Mouse (Mus musculus) intestine, embryonic 14.5 days (tissue): Measurements from ENCODE around the gene Iqsec1. TPM values are rescaled to one million over a fixed set of nuclear protein-coding genes. Genes with fewer than 3 reads are reported as not detected.
"Not testable (repeated sequence)": the region's sequence is repeated elsewhere in the genome, so short reads cannot be mapped to it uniquely, and the experiment has no call there.

ENCODE experiments used
- ATAC-seq: fragments of 200-750 bp; cut with Nextera tagmentation; replicated peaks from 2 replicates; pipeline ENCODE4 v1.8.0; 2017; ENCODE audit warnings: low read depth, moderate number of reproducible peaks, moderate TSS enrichment, moderate library complexity; ENCODE audit not compliant: low FRiP score, low TSS enrichment
- DNase-seq: peaks from one replicate; pipeline ENCODE4 v3.0.0-alpha.2; 2018; ENCODE audit warnings: low spot score
- H3K27ac ChIP-seq: fragments of 300-500 bp; sonication (generic); 2 replicates; pipeline ENCODE4 v1.5.1; 2014; ENCODE audit warnings: low read depth, mild to moderate bottlenecking, control low read depth
- H3K27me3 ChIP-seq: fragments of 300-500 bp; sonication (generic); replicated peaks from 2 replicates; pipeline ENCODE4 v1.6.1; 2014; ENCODE audit warnings: low read length, control low read depth; ENCODE audit not compliant: control insufficient read depth, insufficient read depth
- H3K36me3 ChIP-seq: fragments of 300-500 bp; sonication (generic); 2 replicates; pipeline ENCODE4 v1.6.1; 2014; ENCODE audit warnings: low read length, control low read depth; ENCODE audit not compliant: control insufficient read depth, insufficient read depth
- H3K4me1 ChIP-seq: fragments of 300-500 bp; sonication (generic); replicated peaks from 2 replicates; pipeline ENCODE4 v1.6.1; 2014; ENCODE audit warnings: low read length, control low read depth, mixed read lengths; ENCODE audit not compliant: control insufficient read depth, insufficient read depth
- H3K4me2 ChIP-seq: fragments of 300-500 bp; sonication (generic); 2 replicates; pipeline ENCODE4 v1.6.1; 2014; ENCODE audit warnings: low read length
- H3K4me3 ChIP-seq: fragments of 300-500 bp; sonication (generic); 2 replicates; pipeline ENCODE4 v1.5.1; 2014; ENCODE audit warnings: low read depth, low read length, control low read depth, mixed read lengths
- H3K9ac ChIP-seq: fragments of 300-500 bp; sonication (generic); 2 replicates; pipeline ENCODE4 v1.6.1; 2014; ENCODE audit warnings: mild to moderate bottlenecking, low read length
- H3K9me3 ChIP-seq: fragments of 300-500 bp; sonication (generic); 2 replicates; pipeline ENCODE4 v1.6.1; 2016; ENCODE audit warnings: low read length, control low read depth; ENCODE audit not compliant: control insufficient read depth
- WGBS: fragments of 180-500 bp; shearing (Covaris S2); extraction: QIAGEN DNeasy Blood & Tissue Kit; methylation state at CpG from one replicate; pipeline ENCODE4 v1.1.7; 2014; 5-methylcytosine and 5-hydroxymethylcytosine counted together
- polyA plus RNA-seq: library from polyadenylated mRNA; unstranded; fragments of >200 nt; fragmentation: Nextera tagmentation; extraction: Ambion mirVana; gene quantifications from 2 replicates; pipeline ENCODE4 v1.2.1, GENCODE M21; 2014

Iqsec1 gene
- polyA plus RNA-seq, 1 experiment from 2014 or later, result 13.0 TPM

- not testable (repeated sequence) for H3K9ac ChIP-seq, H3K27ac ChIP-seq, H3K4me3 ChIP-seq, H3K36me3 ChIP-seq, H3K4me2 ChIP-seq, H3K27me3 ChIP-seq, H3K4me1 ChIP-seq, DNase-seq, ATAC-seq, H3K9me3 ChIP-seq
- WGBS, result 69% methylated on average over 2 of the region's 2 CpGs
Observed at GRCm38 (mm10) chr6:90656344-90656850, 332.1 kb downstream of the Iqsec1 start.

GRCm38 (mm10) chr6:90653736-90654135 is 334.7 kb downstream of the Iqsec1 start:
- no peaks in the 10 kb centered on the region for H3K36me3 ChIP-seq
- no peak overlapping the region for H3K4me3 ChIP-seq
- ATAC-seq (no peak), DNase-seq (peak; percentile 65)
- no peak overlapping the region for H3K9ac ChIP-seq
- WGBS, result 43% methylated on average over 2 of the region's 2 CpGs
- no peak overlapping the region for H3K27ac ChIP-seq
- no peaks in the 10 kb centered on the region for H3K9me3 ChIP-seq
- no peaks in the 10 kb centered on the region for H3K4me1 ChIP-seq
- no peaks in the 10 kb centered on the region for H3K27me3 ChIP-seq
- H3K4me2 ChIP-seq, result no peak overlapping the region

- H3K4me2 ChIP-seq, result no peak overlapping the region
- no peaks in the 10 kb centered on the region for H3K27me3 ChIP-seq
- no peaks in the 10 kb centered on the region for H3K4me1 ChIP-seq
- no peak overlapping the region for H3K27ac ChIP-seq
- no peak for DNase-seq
- H3K4me3 ChIP-seq, result no peak overlapping the region
- H3K9me3 ChIP-seq, result no peaks in the 10 kb centered on the region
- no peaks in the 10 kb centered on the region for H3K36me3 ChIP-seq
- WGBS, result 29% methylated on average over 1 of the region's 1 CpGs
- H3K9ac ChIP-seq, result no peak overlapping the region
- ATAC-seq, result no peak
Observed at GRCm38 (mm10) chr6:90650634-90651033, 337.9 kb downstream of the Iqsec1 start.

- H3K9ac ChIP-seq, result no peak overlapping the region
- ATAC-seq, result no peak
Observed at GRCm38 (mm10) chr6:90649279-90649678, 339.2 kb downstream of the Iqsec1 start.

GRCm38 (mm10) chr6:90648391-90648790 is 340.1 kb downstream of the Iqsec1 start:
- Histone ChIP-seq H3K4me1 (no peaks in the 10 kb centered on the region), H3K9me3 (no peaks in the 10 kb centered on the region), H3K9ac (no peak overlapping the region), H3K36me3 (no peaks in the 10 kb centered on the region), H3K27ac (no peak overlapping the region), H3K4me3 (no peak overlapping the region), H3K4me2 (no peak overlapping the region), H3K27me3 (no peaks in the 10 kb centered on the region)
- 95% methylated on average over 6 of the region's 6 CpGs for WGBS
- DNase-seq, result no peak
- ATAC-seq, result no peak

More at GRCm38 (mm10) chr6:90649279-90649678, 339.2 kb downstream of the Iqsec1 start:
- H3K27me3 ChIP-seq, result no peaks in the 10 kb centered on the region
- H3K36me3 ChIP-seq, result no peaks in the 10 kb centered on the region
- no peak for DNase-seq
- H3K27ac ChIP-seq, result no peak overlapping the region
- H3K4me2 ChIP-seq, result no peak overlapping the region
- 64% methylated on average over 4 of the region's 4 CpGs for WGBS
- H3K9me3 ChIP-seq, result no peaks in the 10 kb centered on the region
- H3K4me1 ChIP-seq, result no peaks in the 10 kb centered on the region
- no peak overlapping the region for H3K4me3 ChIP-seq

GRCm38 (mm10) chr6:90644965-90645364 is 343.5 kb downstream of the Iqsec1 start:
- no peak overlapping the region for H3K4me3 ChIP-seq
- no peak overlapping the region for H3K9ac ChIP-seq
- H3K27me3 ChIP-seq, result no peaks in the 10 kb centered on the region
- no peaks in the 10 kb centered on the region for H3K9me3 ChIP-seq
- H3K27ac ChIP-seq, result no peak overlapping the region
- no peak overlapping the region for H3K4me2 ChIP-seq
- ATAC-seq, result no peak
- 90% methylated on average over 4 of the region's 4 CpGs for WGBS
- no peaks in the 10 kb centered on the region for H3K4me1 ChIP-seq
- no peak for DNase-seq
- no peaks in the 10 kb centered on the region for H3K36me3 ChIP-seq

- ATAC-seq (no peak), DNase-seq (no peak)
- 79% methylated on average over 3 of the region's 3 CpGs for WGBS
- H3K9me3 ChIP-seq, result no peaks in the 10 kb centered on the region
- no peak overlapping the region for H3K4me2 ChIP-seq
- H3K27ac ChIP-seq, result no peak overlapping the region
- H3K27me3 ChIP-seq, result no peaks in the 10 kb centered on the region
- H3K9ac ChIP-seq, result no peak overlapping the region
- no peak overlapping the region for H3K4me3 ChIP-seq
- H3K36me3 ChIP-seq, result no peaks in the 10 kb centered on the region
- no peaks in the 10 kb centered on the region for H3K4me1 ChIP-seq
Observed at GRCm38 (mm10) chr6:90643057-90643456, 345.4 kb downstream of the Iqsec1 start.

- no peaks in the 10 kb centered on the region for H3K36me3 ChIP-seq
- H3K4me3 ChIP-seq, result no peak overlapping the region
- no peaks in the 10 kb centered on the region for H3K27me3 ChIP-seq
- ATAC-seq (no peak), DNase-seq (no peak)
- no peak overlapping the region for H3K4me2 ChIP-seq
- H3K9me3 ChIP-seq, result no peaks in the 10 kb centered on the region
- no peaks in the 10 kb centered on the region for H3K4me1 ChIP-seq
- no peak overlapping the region for H3K27ac ChIP-seq
- WGBS, result 53% methylated on average over 3 of the region's 3 CpGs
- H3K9ac ChIP-seq, result no peak overlapping the region
Observed at GRCm38 (mm10) chr6:90635611-90636010, 352.9 kb downstream of the Iqsec1 start.

- no peak overlapping the region for H3K4me3 ChIP-seq
- H3K27ac ChIP-seq, result no peak overlapping the region
- no peaks in the 10 kb centered on the region for H3K36me3 ChIP-seq
- no peaks in the 10 kb centered on the region for H3K9me3 ChIP-seq
- H3K27me3 ChIP-seq, result no peaks in the 10 kb centered on the region
- no peak overlapping the region for H3K9ac ChIP-seq
- no peaks in the 10 kb centered on the region for H3K4me1 ChIP-seq
- no peak for DNase-seq
- no peak overlapping the region for H3K4me2 ChIP-seq
- ATAC-seq, result no peak
- 31% methylated on average over 4 of the region's 4 CpGs for WGBS
Observed at GRCm38 (mm10) chr6:90635081-90635480, 353.4 kb downstream of the Iqsec1 start.
